Mouse (Mus musculus): Measurements from ENCODE around the gene Egfl7. TPM values are rescaled to one million over a fixed set of nuclear protein-coding genes. Genes with fewer than 3 reads are reported as not detected.

Gene Egfl7
- polyA plus RNA-seq, 1 experiment: 96.8 TPM

DNA sequence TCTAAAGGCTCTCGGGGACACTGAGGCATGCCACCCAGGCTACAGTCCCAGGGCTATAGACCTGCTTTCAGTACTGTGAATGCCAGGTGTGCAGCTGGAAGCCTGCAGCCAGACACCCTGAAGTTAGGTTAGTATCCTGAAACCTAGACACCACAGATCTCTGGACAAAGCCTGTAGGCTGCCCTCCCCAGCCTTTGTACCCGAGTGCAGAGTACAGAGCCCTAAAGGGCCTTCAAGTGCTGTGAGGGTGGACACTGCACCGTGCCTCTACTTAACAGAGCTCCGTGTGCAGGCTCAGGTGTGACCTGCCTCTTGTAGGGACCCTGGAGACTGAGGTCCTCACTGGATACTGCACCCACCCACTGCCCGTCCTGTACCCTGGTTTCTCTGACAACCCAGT is 19.3 kb upstream of the Egfl7 start:
- Histone ChIP-seq H3K27ac (ENCODE audit: insufficient read depth, low read depth, low read length) (no peak overlapping the region), H3K36me3 (ENCODE audit: control insufficient read depth, insufficient read depth, low read length) (no peaks in the 10 kb centered on the region), H3K4me3 (ENCODE audit: low read depth, low read length) (no peak overlapping the region), H3K27me3 (ENCODE audit: control insufficient read depth, insufficient read depth, low read length) (no peaks in the 10 kb centered on the region), H3K4me1 (ENCODE audit: control insufficient read depth, insufficient read depth, insufficient read length, low read length) (peaks cover 4% of the 10 kb centered on the region)
- TF ChIP-seq POLR2A (IDR thresholded peaks at IDR 0.05; ENCODE audit: low read depth, low read length) (no peak), CTCF (IDR thresholded peaks at IDR 0.05; ENCODE audit: extremely low read depth, insufficient read length, insufficient replicate concordance, low read depth, low read length) (no peak)
- 75% methylated on average over 5 of the region's 5 CpGs for WGBS

DNA sequence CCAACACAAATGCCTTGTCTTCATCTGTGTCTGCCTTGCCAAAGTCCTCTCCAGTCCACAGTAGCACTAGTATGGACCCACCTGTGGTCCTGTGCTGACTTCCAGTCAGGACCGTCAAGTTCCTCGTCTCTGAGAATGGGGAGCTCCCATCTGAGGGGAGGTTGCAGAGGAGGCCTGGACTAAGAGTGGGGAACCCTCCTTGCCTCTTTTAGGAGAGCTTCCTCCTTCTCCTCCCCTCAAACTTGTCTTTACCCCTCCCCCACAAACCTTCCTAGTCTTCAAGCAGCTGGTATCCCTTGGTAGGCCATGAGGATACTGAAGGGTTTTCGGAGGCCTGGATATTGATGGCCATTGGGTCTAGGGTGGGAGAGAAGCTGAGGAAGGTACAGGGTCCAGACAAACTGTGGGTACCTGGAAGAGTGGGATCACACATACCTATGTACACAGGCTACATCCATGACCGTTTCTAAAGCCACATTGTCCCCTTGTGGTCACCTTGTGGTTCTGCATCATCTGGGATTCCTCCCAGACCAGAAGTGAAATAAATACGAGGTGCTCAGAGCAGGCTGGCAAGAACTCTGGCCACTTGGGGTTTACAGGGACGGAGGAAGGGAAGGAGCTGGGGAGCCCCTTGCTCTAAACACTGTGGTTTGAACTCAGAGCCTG is 18.3 kb upstream of the Egfl7 start:
- TF ChIP-seq POLR2A (IDR thresholded peaks at IDR 0.05; ENCODE audit: low read depth, low read length) (no peak), CTCF (IDR thresholded peaks at IDR 0.05; ENCODE audit: extremely low read depth, insufficient read length, insufficient replicate concordance, low read depth, low read length) (peak; percentile 63; the same call in 1 of the 2 replicates)
- no peaks in the 10 kb centered on the region for H3K36me3 ChIP-seq (ENCODE audit: control insufficient read depth, insufficient read depth, low read length)
- H3K4me1 ChIP-seq (ENCODE audit: control insufficient read depth, insufficient read depth, insufficient read length, low read length): peaks cover under 1% of the 10 kb centered on the region; the same call in 1 of the 2 replicates
- no peak overlapping the region for H3K4me3 ChIP-seq (ENCODE audit: low read depth, low read length)
- 41% methylated on average over 6 of the region's 6 CpGs for WGBS
- H3K27me3 ChIP-seq (ENCODE audit: control insufficient read depth, insufficient read depth, low read length): no peaks in the 10 kb centered on the region
- no peak overlapping the region for H3K27ac ChIP-seq (ENCODE audit: insufficient read depth, low read depth, low read length)

- H3K4me1 ChIP-seq (ENCODE audit: control insufficient read depth, insufficient read depth, insufficient read length, low read length): no peaks in the 10 kb centered on the region
- no peak overlapping the region for H3K27ac ChIP-seq (ENCODE audit: insufficient read depth, low read depth, low read length)
- H3K36me3 ChIP-seq (ENCODE audit: control insufficient read depth, insufficient read depth, low read length): no peaks in the 10 kb centered on the region
- TF ChIP-seq CTCF (IDR thresholded peaks at IDR 0.05; ENCODE audit: extremely low read depth, insufficient read length, insufficient replicate concordance, low read depth, low read length) (peak; percentile 67; the same call in 1 of the 2 replicates), POLR2A (IDR thresholded peaks at IDR 0.05; ENCODE audit: low read depth, low read length) (no peak)
- no peak overlapping the region for H3K4me3 ChIP-seq (ENCODE audit: low read depth, low read length)
- WGBS: 17% methylated on average over 4 of the region's 4 CpGs
- no peaks in the 10 kb centered on the region for H3K27me3 ChIP-seq (ENCODE audit: control insufficient read depth, insufficient read depth, low read length)
Measured at GRCm38 (mm10) chr2:26566221-26566620, 13.6 kb upstream of the Egfl7 start.

GRCm38 (mm10) chr2:26570034-26570433 is 9.8 kb upstream of the Egfl7 start:
- H3K4me3 ChIP-seq (ENCODE audit: low read depth, low read length): no peak overlapping the region
- no peak overlapping the region for H3K27ac ChIP-seq (ENCODE audit: insufficient read depth, low read depth, low read length)
- no peaks in the 10 kb centered on the region for H3K36me3 ChIP-seq (ENCODE audit: control insufficient read depth, insufficient read depth, low read length)
- no peaks in the 10 kb centered on the region for H3K27me3 ChIP-seq (ENCODE audit: control insufficient read depth, insufficient read depth, low read length)
- peaks cover 2% of the 10 kb centered on the region; the same call in 1 of the 2 replicates for H3K4me1 ChIP-seq (ENCODE audit: control insufficient read depth, insufficient read depth, insufficient read length, low read length)
- 24% methylated on average over 3 of the region's 3 CpGs for WGBS
- TF ChIP-seq POLR2A (IDR thresholded peaks at IDR 0.05; ENCODE audit: low read depth, low read length) (no peak), CTCF (IDR thresholded peaks at IDR 0.05; ENCODE audit: extremely low read depth, insufficient read length, insufficient replicate concordance, low read depth, low read length) (peak; percentile 59; the same call in 1 of the 2 replicates)

DNA sequence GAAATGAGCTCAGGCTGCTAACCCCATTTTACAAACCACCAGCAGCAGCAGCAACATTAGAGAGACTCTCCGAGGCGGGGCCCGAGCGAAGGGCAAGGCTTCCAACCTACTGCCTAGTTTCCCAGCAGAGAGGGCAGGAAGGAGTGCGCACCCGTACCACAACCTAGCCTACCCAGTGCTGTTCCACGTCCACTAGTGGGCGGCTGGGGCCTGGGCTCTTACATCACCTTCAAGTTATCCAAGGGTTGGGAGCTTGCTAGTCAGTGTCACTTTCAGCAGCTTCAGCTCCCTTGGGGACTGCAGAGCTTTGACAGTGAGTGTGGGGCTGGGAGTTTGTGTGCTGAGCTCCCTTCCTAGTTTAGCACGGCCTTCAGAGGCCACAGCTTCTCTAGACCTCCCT is 8.4 kb upstream of the Egfl7 start:
- H3K27me3 ChIP-seq (ENCODE audit: control insufficient read depth, insufficient read depth, low read length): no peaks in the 10 kb centered on the region
- WGBS: 64% methylated on average over 9 of the region's 9 CpGs
- no peak for TF ChIP-seq POLR2A (IDR thresholded peaks at IDR 0.05; ENCODE audit: low read depth, low read length)
- TF ChIP-seq CTCF (IDR thresholded peaks at IDR 0.05; ENCODE audit: extremely low read depth, insufficient read length, insufficient replicate concordance, low read depth, low read length): no peak
- peaks cover 2% of the 10 kb centered on the region; the same call in 1 of the 2 replicates for H3K4me1 ChIP-seq (ENCODE audit: control insufficient read depth, insufficient read depth, insufficient read length, low read length)
- no peak overlapping the region for H3K4me3 ChIP-seq (ENCODE audit: low read depth, low read length)
- no peaks in the 10 kb centered on the region for H3K36me3 ChIP-seq (ENCODE audit: control insufficient read depth, insufficient read depth, low read length)
- H3K27ac ChIP-seq (ENCODE audit: insufficient read depth, low read depth, low read length): no peak overlapping the region; the same call in 1 of the 2 replicates

DNA sequence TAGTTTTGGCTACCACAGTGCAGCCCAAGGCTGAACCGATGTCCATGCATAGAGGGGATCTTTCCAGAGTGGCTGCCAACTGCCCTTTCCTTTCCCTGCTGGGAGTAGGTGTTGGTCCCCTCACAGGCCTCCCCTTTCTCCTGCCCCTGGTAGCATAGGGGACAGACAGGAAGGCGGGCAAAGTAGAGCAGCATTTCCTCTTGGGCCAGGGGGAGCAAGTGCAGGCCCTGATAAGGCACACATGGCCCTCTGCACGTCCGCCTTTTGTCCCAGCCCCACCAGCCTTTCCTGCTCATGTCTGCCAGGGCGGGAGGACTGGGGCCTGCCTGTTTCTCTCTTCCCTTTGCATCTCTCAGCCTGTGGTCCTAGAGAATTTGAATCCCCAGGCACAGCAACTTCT is 8.0 kb upstream of the Egfl7 start:
- H3K4me3 ChIP-seq (ENCODE audit: low read depth, low read length): no peak overlapping the region
- peaks cover 2% of the 10 kb centered on the region; the same call in 1 of the 2 replicates for H3K4me1 ChIP-seq (ENCODE audit: control insufficient read depth, insufficient read depth, insufficient read length, low read length)
- WGBS: 82% methylated on average over 5 of the region's 5 CpGs
- peak overlapping the region; percentile 32 for H3K27ac ChIP-seq (ENCODE audit: insufficient read depth, low read depth, low read length)
- H3K36me3 ChIP-seq (ENCODE audit: control insufficient read depth, insufficient read depth, low read length): no peaks in the 10 kb centered on the region
- no peaks in the 10 kb centered on the region for H3K27me3 ChIP-seq (ENCODE audit: control insufficient read depth, insufficient read depth, low read length)
- no peak for TF ChIP-seq CTCF (IDR thresholded peaks at IDR 0.05; ENCODE audit: extremely low read depth, insufficient read length, insufficient replicate concordance, low read depth, low read length)
- no peak for TF ChIP-seq POLR2A (IDR thresholded peaks at IDR 0.05; ENCODE audit: low read depth, low read length)

- Histone ChIP-seq H3K27me3 (ENCODE audit: control insufficient read depth, insufficient read depth, low read length) (no peaks in the 10 kb centered on the region), H3K4me3 (ENCODE audit: low read depth, low read length) (no peak overlapping the region), H3K4me1 (ENCODE audit: control insufficient read depth, insufficient read depth, insufficient read length, low read length) (peaks cover 2% of the 10 kb centered on the region; the same call in 1 of the 2 replicates), H3K27ac (ENCODE audit: insufficient read depth, low read depth, low read length) (no peak overlapping the region; the same call in 1 of the 2 replicates), H3K36me3 (ENCODE audit: control insufficient read depth, insufficient read depth, low read length) (no peaks in the 10 kb centered on the region)
- 46% methylated on average over 12 of the region's 12 CpGs for WGBS
- TF ChIP-seq CTCF (IDR thresholded peaks at IDR 0.05; ENCODE audit: extremely low read depth, insufficient read length, insufficient replicate concordance, low read depth, low read length) (no peak), POLR2A (IDR thresholded peaks at IDR 0.05; ENCODE audit: low read depth, low read length) (no peak)
Measured at GRCm38 (mm10) chr2:26573396-26573795, 6.4 kb upstream of the Egfl7 start.

Measured in small intestine, adult 2 months (tissue).